Mouse (Mus musculus): Measurements from ENCODE around the gene Swap70. TPM values are rescaled to one million over a fixed set of nuclear protein-coding genes. Genes with fewer than 3 reads are reported as not detected.
A peak's percentile ranks its signal among the peaks of the same experiment; 100 is the strongest.
"Not testable (repeated sequence)": the region's sequence is repeated elsewhere in the genome, so short reads cannot be mapped to it uniquely, and the experiment has no call there.

Gene Swap70
- total RNA-seq (2021), result 10 to 100 TPM; 11.5 to 16.2 TPM
- long read RNA-seq, experiment 1, full-length matches to known transcripts, result 28 of 34 reads
- long read RNA-seq, experiment 1, partial matches to known transcripts, result 1 of 34 reads
- long read RNA-seq, experiment 1, other reads (novel, unspliced or antisense), result 5 of 34 reads
- long read RNA-seq, experiment 2, full-length matches to known transcripts, result 12 of 14 reads
- long read RNA-seq, experiment 2, partial matches to known transcripts, result 0 of 14 reads
- long read RNA-seq, experiment 2, other reads (novel, unspliced or antisense), result 2 of 14 reads

- DNase-seq, result peak; percentile 85
These were observed at the start of gene Swap70 for GRCm38 (mm10) chr7:110221586-110222481. Gene Swap70, plus strand, starts transcription at chr7:110221711.

DNA sequence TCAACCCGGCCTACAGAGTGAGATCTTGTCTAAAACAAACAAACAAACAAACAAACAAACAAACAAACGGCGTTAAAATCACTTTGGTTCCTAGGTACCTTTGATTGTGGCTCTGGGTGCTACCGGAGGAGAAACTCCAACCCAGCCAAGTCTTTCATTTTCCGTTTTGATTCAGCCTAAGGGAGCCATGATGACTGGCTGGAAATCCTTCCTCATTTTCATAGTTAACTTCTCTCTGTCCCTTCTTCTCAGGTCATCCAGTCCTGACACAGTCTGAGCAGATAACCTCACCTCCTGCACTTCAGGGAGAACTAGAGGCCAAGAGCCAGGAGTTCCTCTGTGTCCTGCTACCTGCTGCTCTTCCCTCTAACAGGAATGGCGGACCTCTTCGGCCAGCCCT is 42.3 kb upstream of the Swap70 start:
- no peak for DNase-seq

GRCm38 (mm10) chr7:110180613-110181012 is 40.9 kb upstream of the Swap70 start:
- DNase-seq, result no peak

DNA sequence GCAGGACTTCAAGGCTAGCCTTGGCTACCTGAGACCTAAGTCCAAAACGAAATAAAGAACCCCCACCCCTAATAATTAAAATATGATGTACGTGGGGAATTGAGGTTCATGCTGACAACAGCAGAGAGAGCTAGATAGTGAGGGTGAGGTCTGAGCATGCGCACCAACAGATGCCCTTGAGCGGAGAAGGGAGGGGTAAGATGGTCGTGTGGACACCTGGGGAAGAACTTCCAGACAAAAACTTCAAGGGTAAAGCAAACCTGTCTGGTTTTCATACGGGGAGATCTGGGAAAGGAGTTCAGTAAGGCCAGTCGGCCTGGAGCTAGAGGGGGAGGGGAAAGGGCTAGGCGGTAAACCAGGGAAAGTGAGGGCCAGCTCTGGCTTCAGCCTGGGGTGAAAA is 40.1 kb upstream of the Swap70 start:
- DNase-seq, result no peak

GRCm38 (mm10) chr7:110184608-110185007 is 36.9 kb upstream of the Swap70 start:
- DNase-seq, result no peak

DNA sequence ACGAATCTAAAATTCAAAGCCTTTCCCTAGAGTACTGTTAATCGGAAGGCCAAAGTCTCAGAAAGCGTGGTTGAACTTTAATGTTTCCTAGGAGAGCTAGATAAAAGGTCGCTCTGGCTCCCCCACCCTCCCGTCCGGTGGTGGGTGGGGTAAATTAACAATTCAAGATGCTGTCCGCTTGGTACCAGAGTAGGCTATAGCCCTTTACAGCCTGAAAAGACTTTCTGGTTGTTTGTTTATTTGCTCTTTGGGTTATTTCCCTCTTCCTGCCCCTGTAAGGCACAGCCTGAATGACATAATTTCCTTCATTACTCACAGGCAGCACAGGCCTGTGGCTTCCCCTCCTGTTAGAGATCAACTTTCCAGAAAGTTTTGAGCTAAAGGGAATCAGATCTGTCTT is 31.6 kb upstream of the Swap70 start:
- DNase-seq, result no peak

- DNase-seq, result no peak
These were observed 28.3 kb upstream of the Swap70 start for GRCm38 (mm10) chr7:110193186-110193585.

GRCm38 (mm10) chr7:110197176-110197575 is 24.3 kb upstream of the Swap70 start:
- no peak for DNase-seq

- no peak for DNase-seq
These were observed 19.6 kb upstream of the Swap70 start for GRCm38 (mm10) chr7:110201933-110202332.

DNA sequence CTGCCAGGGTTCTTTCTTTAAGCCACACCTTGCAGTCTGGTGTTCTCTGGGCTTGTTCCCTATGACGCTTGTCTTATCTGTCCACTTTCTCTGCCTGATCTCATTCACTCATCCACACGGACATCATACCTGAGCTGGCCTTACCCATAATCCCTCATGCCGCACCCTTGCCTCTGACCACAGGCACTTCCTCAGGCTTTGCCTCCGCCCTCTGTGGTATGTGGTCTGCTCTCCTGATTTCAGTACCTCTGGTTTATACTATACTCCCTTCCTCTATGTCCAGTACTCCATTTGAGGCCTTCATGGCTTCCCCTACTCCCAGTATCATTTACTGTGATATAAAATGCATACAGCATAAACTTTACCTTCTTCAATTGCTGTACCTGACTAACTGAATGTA is 17.3 kb upstream of the Swap70 start:
- no peak for DNase-seq

- no peak for DNase-seq
These were observed 13.2 kb upstream of the Swap70 start for GRCm38 (mm10) chr7:110208341-110208740.

DNA sequence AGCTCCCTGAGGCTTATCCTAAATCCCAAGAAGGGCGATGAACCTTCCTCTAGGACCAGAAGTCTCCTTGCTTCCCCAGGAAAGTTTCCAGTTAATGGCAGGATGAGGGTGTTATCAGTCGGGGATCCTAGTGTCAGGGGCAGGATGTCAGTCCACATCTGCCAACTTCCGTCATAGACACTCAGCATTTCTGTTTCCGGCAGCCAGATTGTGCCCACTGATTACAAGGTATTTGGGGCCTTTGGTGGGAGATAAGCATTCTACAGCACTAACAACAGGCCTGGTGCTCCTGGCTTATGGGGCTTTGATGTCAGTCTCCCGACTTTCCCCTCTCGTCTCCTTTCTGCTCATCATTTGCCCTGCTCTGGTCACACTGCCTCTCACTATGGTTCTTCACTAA is 12.1 kb upstream of the Swap70 start:
- DNase-seq, result no peak

GRCm38 (mm10) chr7:110211025-110211424 is 10.5 kb upstream of the Swap70 start:
- no peak for DNase-seq

- DNase-seq, result no peak
These were observed 6.6 kb upstream of the Swap70 start for GRCm38 (mm10) chr7:110214882-110215281.

DNA sequence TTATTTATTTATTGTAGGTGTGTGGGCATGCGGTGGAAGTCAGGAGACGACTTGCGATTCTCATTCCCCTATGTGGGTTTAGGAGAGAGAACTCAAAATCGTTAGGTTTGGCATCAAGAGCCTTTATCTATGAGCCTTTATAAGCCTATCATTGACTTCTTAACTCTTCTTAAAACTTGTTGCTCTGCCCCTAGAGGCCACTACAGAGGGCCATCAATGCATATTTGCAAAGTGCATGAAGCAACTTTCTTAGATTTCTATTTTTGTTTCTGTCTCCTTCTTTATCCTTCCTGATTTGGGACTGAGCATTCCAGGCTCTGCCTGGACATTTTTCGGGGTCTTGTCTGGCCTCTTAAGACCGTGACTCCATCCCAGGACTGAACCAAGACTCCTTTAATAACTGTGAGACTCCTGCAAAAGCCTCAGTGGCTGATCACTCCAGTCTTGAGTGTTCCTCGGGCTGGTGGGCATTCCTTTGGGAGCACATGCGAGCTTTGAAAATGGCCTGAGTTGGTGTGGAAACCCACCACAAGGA is 393 bp upstream of the Swap70 start:
- no peak for DNase-seq

GRCm38 (mm10) chr7:110222583-110223182 is 1.2 kb downstream of the Swap70 start:
- DNase-seq, result no peak

DNA sequence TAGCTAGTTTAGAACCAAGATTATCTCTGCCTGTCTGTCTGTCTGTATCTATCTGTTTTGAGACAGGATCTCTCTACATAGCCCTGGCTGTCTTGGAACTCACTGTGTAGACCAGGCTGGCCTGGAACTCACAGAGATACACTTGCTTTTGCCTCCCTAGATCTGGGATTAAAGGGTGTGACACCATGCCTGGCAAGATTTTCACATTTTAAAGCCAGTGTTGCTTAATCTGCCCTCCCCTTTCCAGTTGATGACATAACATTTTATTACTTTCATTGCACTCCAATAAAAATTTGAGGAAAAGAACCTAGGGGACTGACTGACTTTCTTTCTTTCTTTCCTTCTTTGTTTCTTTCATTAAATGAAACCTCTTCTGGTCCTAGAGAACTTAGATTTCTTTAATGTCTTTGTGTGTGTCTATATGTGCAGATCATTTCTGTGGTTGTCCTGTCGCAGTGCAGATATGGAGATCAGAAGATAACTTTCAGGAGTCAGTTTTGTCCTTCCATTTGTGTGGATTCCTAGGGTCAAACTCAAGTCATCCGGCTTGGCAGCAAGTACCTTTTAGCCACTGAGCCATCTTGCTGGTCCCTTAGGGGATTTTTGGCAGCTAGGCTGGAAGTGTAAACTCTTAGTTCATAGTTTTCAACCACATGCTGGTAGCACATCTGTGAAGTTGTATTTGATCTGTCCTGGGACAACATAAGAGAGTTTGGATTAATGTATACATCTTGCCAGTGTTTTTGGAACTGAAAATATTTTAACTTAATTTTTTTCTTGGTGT is 2.4 kb downstream of the Swap70 start:
- DNase-seq, result no peak

DNA sequence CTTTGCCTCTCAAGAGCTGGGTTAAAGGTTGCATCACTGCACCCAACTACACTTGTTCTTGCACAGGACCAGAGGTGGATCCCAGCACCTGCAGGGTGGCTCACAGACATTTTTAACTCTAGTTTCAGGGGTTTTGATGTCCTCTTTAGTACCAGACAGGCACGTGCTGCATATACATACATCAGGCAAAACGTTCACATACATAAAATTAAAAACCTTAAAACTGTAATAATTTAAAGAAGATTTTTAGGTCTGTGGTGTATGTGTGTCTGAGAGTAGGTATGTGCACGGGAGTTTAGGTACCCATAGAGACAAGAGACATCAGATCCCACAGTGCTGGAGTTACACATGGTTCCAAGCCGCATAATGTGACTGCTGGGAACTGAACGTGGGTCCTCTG is 5.0 kb downstream of the Swap70 start:
- no peak for DNase-seq

DNA sequence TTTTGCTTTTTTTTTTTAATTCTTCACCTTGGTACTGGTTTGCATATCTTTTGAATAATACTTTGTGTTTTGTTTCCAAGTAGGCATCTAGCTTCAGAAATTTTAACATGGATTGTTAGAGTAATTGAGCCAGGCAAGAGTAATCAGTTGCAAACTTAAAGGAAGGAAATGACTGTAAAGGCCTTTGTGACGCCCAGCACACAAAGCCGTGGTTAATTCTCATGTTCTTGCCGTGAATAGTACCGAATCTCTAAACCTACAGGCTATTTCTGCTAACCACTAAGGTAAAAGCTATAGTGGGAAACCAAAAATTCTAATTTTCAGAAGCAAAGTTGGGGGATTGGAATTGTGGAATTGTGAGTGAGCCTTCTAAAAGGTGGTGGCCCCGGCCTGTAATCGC is 8.5 kb downstream of the Swap70 start:
- DNase-seq, result no peak

GRCm38 (mm10) chr7:110231127-110231526 is 9.6 kb downstream of the Swap70 start:
- DNase-seq, result not testable (repeated sequence)

GRCm38 (mm10) chr7:110236085-110236484 is 14.6 kb downstream of the Swap70 start:
- no peak for DNase-seq

- DNase-seq, result no peak
These were observed 15.9 kb downstream of the Swap70 start for GRCm38 (mm10) chr7:110237451-110237836.

All from gastrocnemius, postnatal 10 days (tissue).